Mouse (Mus musculus): ENCODE data around the gene Pitpnc1.

Gene Pitpnc1

DNA sequence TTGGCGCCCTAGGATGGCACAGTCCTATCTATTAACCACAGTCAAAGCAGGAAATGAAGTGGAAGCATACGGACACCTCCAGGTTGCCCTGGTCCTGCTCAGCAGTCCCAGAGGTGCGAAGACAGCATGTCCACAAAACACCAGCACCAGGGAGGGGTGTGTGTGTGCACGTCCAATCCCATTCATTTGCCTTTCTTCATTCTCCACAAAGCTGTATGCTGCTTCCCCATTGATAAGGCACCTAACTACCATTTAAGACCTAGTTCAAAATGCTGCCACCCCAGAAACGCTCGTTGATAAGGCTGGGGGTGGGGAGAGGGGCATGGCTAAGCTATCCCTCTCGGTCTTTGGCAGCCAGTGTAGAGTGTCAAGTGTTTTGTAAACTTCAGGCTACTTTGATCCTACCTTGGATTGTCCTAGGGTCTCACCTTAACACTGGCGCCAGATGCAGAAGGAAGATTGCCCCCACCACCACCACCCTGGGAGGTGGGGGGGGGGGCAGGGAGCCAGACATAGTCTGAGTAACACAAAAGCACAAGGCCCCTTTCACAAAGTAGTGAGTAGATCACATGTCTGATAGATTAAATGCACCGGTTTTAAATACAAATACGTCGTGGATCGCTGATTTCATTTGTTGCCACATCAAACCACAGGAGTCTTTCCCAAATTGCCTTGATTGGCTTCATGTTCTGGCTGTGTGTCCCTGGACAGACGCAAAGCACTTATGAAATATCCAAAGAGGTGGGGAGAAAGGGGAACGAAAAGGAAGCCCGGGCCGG, 2.1 kb downstream of the Pitpnc1 start:
- DNase-seq (ENCODE audit: inconsistent ontology term), result peak; percentile 4

- no peak for DNase-seq (ENCODE audit: inconsistent ontology term)
Observed at GRCm38 (mm10) chr11:107466611-107467391, 3.7 kb downstream of the Pitpnc1 start.

DNA sequence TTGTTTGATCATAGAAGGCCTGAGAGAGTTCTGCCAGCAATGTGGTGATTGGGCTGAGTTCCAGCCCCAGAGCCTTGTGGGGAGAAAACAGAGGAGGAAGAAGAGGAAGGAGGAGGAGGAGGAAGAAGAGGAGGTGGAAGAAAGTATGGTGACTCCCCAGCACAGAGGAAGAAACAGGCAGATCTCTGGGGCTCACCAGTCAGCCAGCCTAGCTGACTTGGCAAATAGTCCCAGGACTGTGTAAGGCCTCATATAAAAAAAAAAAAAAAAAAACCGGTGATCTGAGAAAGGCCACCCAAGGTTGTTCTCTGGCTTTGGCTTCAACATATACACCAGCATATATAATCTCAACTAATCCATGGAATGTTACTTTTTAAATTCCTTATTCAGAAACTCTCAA, 4.5 kb downstream of the Pitpnc1 start:
- no peak for DNase-seq (ENCODE audit: inconsistent ontology term)

GRCm38 (mm10) chr11:107465041-107465440, 5.5 kb downstream of the Pitpnc1 start:
- no peak for DNase-seq (ENCODE audit: inconsistent ontology term)

- peak; percentile 43 for DNase-seq (ENCODE audit: inconsistent ontology term)
Observed at GRCm38 (mm10) chr11:107464141-107464540, 6.4 kb downstream of the Pitpnc1 start.

DNA sequence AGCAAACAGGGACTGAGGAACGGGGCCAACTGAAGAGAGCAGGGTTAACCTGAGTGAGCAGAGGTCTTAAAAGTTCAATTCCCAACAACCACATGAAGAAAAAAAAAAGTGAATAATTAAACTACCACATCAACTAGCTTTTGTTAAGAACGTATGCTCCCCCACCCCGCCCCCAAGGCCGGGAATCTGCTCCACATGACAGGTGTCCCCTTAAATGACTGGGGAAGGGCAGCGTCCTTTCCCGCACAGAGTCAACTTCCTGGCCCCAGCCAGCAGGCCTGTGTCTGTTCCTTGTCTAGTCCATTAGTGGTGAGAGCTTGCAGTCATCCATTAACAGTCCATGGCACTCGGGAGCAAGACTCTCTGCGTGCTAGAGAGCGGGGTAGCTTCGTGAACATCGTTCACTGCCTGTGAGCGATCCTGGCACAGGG, 7.2 kb downstream of the Pitpnc1 start:
- peak; percentile 34 for DNase-seq (ENCODE audit: inconsistent ontology term)

GRCm38 (mm10) chr11:107462478-107462877, 8.0 kb downstream of the Pitpnc1 start:
- DNase-seq (ENCODE audit: inconsistent ontology term), result no peak

GRCm38 (mm10) chr11:107459828-107460227, 10.7 kb downstream of the Pitpnc1 start:
- DNase-seq (ENCODE audit: inconsistent ontology term), result peak; percentile 48

DNA sequence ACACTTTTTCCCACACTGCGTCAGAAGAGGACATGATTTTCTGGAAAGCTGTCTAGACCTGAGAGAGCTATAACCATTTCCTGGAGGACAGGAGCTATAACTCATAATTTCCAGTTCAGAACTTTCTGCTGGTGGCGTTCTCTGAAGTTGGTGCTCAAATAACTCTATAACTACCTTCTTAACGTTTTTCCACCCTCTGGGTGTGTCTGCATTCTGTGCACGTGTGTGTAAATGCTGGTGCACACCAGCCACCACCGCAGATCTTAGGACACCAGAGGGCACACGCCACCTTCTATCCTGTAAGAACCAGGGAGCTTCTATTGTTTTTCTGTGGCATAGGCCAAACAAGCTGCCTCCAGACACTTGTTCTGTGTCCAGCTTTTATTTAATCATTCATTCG, 11.5 kb downstream of the Pitpnc1 start:
- DNase-seq (ENCODE audit: inconsistent ontology term), result no peak

GRCm38 (mm10) chr11:107458286-107458685, 12.2 kb downstream of the Pitpnc1 start:
- DNase-seq (ENCODE audit: inconsistent ontology term), result no peak

DNA sequence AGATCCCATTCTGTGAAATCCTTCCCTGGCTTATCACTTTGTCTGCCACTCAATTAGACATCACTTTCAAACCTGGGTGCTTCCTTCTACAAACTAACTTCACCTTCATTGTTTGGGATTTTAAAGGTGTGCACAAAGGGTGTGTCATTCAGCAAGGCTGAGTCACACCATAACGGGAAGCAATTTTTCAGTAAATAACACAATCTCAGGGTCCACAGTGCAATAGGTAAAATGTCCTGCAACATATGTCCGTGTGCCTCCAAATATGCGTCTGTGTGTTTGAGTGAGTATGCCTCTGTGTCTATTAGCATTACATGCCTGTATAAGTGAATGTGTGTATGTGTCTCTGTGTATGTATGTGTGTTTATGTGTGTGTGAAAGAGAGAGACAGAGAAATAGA, 13.2 kb downstream of the Pitpnc1 start:
- DNase-seq (ENCODE audit: inconsistent ontology term), result no peak

DNA sequence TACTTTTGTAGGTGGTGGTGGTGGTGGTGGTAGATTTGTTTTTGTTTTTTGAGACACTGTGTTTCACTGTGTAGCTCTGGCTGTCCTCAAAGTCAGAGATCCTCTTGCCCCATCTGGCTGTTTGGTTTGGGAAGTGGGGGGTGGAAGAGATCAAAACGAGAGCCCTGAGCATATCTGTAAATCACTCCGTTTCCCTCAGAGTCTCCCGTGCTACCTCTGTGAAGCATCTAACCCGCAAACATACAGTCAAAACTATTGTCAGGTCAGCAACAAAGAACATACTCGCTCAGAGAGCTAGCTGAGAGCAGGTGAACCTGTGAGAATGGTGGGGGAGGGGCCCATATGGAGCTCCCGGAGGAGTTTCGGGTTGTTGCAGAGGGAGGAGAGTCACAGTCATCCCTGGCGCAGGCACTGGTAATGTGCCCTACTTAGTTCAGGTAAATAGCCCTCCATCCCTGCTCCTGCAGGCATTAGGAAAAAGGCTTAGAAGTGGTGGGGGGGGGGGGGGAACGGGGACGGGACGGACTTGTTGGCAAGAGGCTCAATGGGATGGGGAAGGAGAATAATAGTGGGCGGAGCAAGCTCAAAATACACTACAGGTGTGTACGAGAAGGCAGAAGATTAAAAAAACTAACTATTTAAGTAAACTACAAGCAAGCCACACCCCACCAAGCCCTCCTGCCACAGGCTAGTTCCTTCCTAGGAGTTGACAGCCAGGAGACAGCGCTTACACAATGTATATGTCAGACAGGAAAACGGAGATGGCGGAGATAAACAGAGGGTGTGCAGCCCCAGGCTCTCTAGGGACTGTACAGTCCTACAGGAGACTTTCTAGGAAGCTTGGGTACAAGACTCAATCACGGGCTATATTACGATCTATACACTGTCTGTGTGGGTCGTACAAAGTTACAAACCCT, 15.7 kb downstream of the Pitpnc1 start:
- no peak for DNase-seq (ENCODE audit: inconsistent ontology term)

GRCm38 (mm10) chr11:107452053-107452452, 18.4 kb downstream of the Pitpnc1 start:
- no peak for DNase-seq (ENCODE audit: inconsistent ontology term)

DNA sequence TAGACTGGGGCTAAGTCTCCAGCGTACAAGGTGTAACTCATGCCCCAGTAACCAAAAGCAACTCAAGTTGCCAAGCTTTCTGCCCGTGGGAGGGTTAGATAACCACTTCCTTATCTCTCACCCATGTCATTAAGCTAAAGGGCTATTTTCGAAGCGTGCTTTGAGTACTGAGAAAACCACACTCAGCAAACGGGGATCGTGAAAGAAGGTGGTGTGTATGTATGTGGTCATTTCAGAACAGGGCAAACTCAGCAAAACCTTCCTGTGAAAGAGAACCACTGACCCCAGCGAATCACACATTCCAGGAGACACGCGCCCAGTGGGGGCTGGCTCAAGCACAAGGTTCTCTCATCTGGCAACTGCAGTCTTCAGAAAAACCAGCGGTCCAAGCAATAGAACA, 19.4 kb downstream of the Pitpnc1 start:
- peak; percentile 74 for DNase-seq (ENCODE audit: inconsistent ontology term)

GRCm38 (mm10) chr11:107450097-107450496, 20.4 kb downstream of the Pitpnc1 start:
- DNase-seq (ENCODE audit: inconsistent ontology term), result no peak

DNA sequence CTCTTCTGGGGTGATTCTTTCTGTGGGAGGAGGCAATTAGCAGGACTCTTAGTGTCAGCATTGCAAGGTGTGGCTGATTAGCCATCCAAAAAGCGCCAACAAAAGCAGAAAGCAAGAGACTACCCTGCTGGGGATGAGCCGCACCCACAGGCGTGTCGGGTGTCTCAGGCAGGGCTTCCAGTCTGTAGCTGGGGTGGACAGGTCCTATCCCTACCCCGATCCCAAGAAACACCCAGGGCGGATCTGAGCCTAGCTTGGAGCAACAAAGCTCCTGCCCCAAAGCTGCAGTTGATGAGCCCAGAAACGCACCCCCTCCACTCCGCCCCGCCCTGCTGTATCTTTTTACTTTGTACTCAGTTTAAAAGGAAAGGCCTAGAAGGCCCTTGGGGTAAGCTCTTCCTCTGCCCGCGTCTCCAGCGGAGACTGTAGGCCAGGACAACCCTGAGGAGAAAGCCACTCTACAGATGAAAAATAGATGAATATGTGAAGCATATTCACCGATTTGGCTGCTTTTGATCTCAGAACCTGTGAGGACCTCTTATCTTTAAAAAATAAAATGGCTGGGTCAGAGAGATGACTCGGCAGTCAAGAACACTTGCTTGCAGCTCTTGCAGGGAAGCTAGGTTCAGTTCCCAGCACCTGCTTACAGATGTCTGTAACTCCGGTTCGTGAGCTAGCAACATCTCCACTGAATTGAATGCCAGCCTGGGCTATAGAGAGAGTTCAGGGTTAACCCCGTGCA, 21.2 kb downstream of the Pitpnc1 start:
- no peak for DNase-seq (ENCODE audit: inconsistent ontology term)

DNA sequence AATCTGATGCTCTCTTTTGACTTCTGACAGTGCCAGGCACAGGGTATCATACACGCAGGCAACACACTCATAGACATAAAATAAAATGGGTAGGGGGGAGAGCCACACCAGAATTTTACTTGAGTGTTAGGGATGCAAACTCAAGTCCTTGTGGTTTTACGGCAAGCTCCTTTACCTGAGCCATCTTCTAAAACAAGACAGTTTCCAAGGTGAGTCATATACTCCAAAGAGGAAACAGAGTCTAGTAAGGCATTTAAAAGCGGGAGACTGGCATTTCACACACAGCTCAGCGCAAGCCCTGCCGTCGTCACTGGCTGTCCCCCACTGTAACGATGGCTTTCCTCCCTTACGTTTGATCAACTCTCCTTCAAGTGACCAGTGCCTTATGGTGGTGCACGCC, 22.6 kb downstream of the Pitpnc1 start:
- no peak for DNase-seq (ENCODE audit: inconsistent ontology term)

- no peak for DNase-seq (ENCODE audit: inconsistent ontology term)
Observed at GRCm38 (mm10) chr11:107447349-107447748, 23.1 kb downstream of the Pitpnc1 start.

- no peak for DNase-seq (ENCODE audit: inconsistent ontology term)
Observed at GRCm38 (mm10) chr11:107446650-107447049, 23.8 kb downstream of the Pitpnc1 start.

DNA sequence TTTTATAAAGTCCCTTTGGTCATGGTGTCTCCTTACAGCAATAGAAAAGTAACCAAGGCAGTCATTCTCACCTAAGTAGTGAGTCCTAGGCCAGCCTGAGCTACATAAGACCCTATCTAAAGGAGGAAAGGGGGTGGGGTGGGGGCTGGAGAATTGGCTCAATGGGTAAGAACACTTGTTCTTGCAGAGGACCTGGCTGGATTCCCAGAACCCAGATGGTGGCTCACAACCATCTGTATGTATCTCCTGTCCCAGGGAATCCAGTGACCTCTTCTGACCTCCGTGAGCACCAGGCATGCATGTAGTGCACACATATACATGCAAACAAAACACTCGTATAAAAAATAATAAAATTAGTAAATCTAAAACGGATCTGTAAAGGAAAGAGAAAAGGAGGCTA, 24.8 kb downstream of the Pitpnc1 start:
- DNase-seq (ENCODE audit: inconsistent ontology term), result no peak
